Mouse (Mus musculus) CD8-positive naive resting alpha-beta T cell, adult 2 months (primary cell): ENCODE results near the gene Lnx1.

Source experiments
- DNase-seq, 2 experiments: peaks; one replicate each; pipeline ENCODE4 v3.0.0; 2022; ENCODE audit warnings: low read depth in 2 of 2, low spot score in 2 of 2

Gene Lnx1

GRCm38 (mm10) chr5:74654527-74654926, 48.2 kb downstream of the Lnx1 start:
- no peak for DNase-seq

GRCm38 (mm10) chr5:74653766-74654165, 48.9 kb downstream of the Lnx1 start:
- DNase-seq = no peak

GRCm38 (mm10) chr5:74649122-74649521, 53.6 kb downstream of the Lnx1 start:
- DNase-seq = no peak

GRCm38 (mm10) chr5:74648216-74648615, 54.5 kb downstream of the Lnx1 start:
- DNase-seq = no peak

- no peak for DNase-seq
Measured at GRCm38 (mm10) chr5:74647584-74647984, 55.1 kb downstream of the Lnx1 start.

GRCm38 (mm10) chr5:74642291-74642690, 60.4 kb downstream of the Lnx1 start:
- no peak for DNase-seq

- DNase-seq = peak in 1 of 2 experiments; percentile 8
Measured at GRCm38 (mm10) chr5:74641000-74641399, 61.7 kb downstream of the Lnx1 start.

- DNase-seq = no peak
Measured at GRCm38 (mm10) chr5:74640504-74640903, 62.2 kb downstream of the Lnx1 start.

- no peak for DNase-seq
Measured at GRCm38 (mm10) chr5:74639516-74639915, 63.2 kb downstream of the Lnx1 start.

GRCm38 (mm10) chr5:74634391-74634790, 68.3 kb downstream of the Lnx1 start:
- no peak for DNase-seq

GRCm38 (mm10) chr5:74633453-74633852, 69.3 kb downstream of the Lnx1 start:
- no peak for DNase-seq

- no peak for DNase-seq
Measured at GRCm38 (mm10) chr5:74632369-74633114, 70.2 kb downstream of the Lnx1 start.

GRCm38 (mm10) chr5:74628001-74628400, 74.7 kb downstream of the Lnx1 start:
- DNase-seq = no peak

GRCm38 (mm10) chr5:74624385-74624784, 78.3 kb downstream of the Lnx1 start:
- DNase-seq = no peak

GRCm38 (mm10) chr5:74623316-74624000, 79.3 kb downstream of the Lnx1 start:
- no peak for DNase-seq

GRCm38 (mm10) chr5:74621691-74622470, 80.8 kb downstream of the Lnx1 start:
- no peak for DNase-seq

- no peak for DNase-seq
Measured at GRCm38 (mm10) chr5:74618573-74619059, 84.1 kb downstream of the Lnx1 start.

GRCm38 (mm10) chr5:74617816-74618572, 84.7 kb downstream of the Lnx1 start:
- DNase-seq = no peak

- DNase-seq = no peak
Measured at GRCm38 (mm10) chr5:74613491-74614151, 89.1 kb downstream of the Lnx1 start.

GRCm38 (mm10) chr5:74612713-74613112, 90.0 kb downstream of the Lnx1 start:
- no peak for DNase-seq
